Mouse (Mus musculus): ENCODE measurements around the gene Tspan3. TPM values are rescaled to one million over a fixed set of nuclear protein-coding genes. Genes with fewer than 3 reads are reported as not detected.

Tspan3 gene
- polyA plus RNA-seq, 1 experiment from 2014 or later = 399 TPM

GRCm38 (mm10) chr9:56123613-56124012 lies 41.7 kb downstream of the Tspan3 start:
- Histone ChIP-seq H3K4me3 (no peak overlapping the region), H3K4me1 (peaks cover 59% of the 10 kb centered on the region), H3K27ac (no peak overlapping the region), H3K36me3 (peaks cover 15% of the 10 kb centered on the region), H3K27me3 (ENCODE audit: insufficient read depth, poor library complexity, severe bottlenecking) (peaks cover 8% of the 10 kb centered on the region; the same call in 1 of the 2 replicates), H3K9me3 (no peaks in the 10 kb centered on the region)
- DNase-seq (ENCODE audit: low spot score) = no peak
- WGBS = 60% methylated on average over 7 of the region's 7 CpGs

GRCm38 (mm10) chr9:56122973-56123372 lies 42.3 kb downstream of the Tspan3 start:
- WGBS = 74% methylated on average over 8 of the region's 8 CpGs
- no peak overlapping the region for H3K27ac ChIP-seq
- peaks cover 55% of the 10 kb centered on the region for H3K4me1 ChIP-seq
- peaks cover 9% of the 10 kb centered on the region for H3K36me3 ChIP-seq
- H3K27me3 ChIP-seq (ENCODE audit: insufficient read depth, poor library complexity, severe bottlenecking) = peaks cover 8% of the 10 kb centered on the region; the same call in 1 of the 2 replicates
- no peaks in the 10 kb centered on the region for H3K9me3 ChIP-seq
- no peak overlapping the region for H3K4me3 ChIP-seq
- no peak for DNase-seq (ENCODE audit: low spot score)

GRCm38 (mm10) chr9:56121097-56121496 lies 44.2 kb downstream of the Tspan3 start:
- no peaks in the 10 kb centered on the region for H3K36me3 ChIP-seq
- peak; percentile 88 for DNase-seq (ENCODE audit: low spot score)
- no peak overlapping the region for H3K4me3 ChIP-seq
- 19% methylated on average over 7 of the region's 7 CpGs for WGBS
- peaks cover 47% of the 10 kb centered on the region for H3K4me1 ChIP-seq
- H3K9me3 ChIP-seq = no peaks in the 10 kb centered on the region
- peaks cover 8% of the 10 kb centered on the region; the same call in 1 of the 2 replicates for H3K27me3 ChIP-seq (ENCODE audit: insufficient read depth, poor library complexity, severe bottlenecking)
- no peak overlapping the region; the same call in 1 of the 2 replicates for H3K27ac ChIP-seq

- Histone ChIP-seq H3K9me3 (no peaks in the 10 kb centered on the region), H3K36me3 (no peaks in the 10 kb centered on the region)
- WGBS = 52% methylated on average over 2 of the region's 2 CpGs
These were observed 45.6 kb downstream of the Tspan3 start for GRCm38 (mm10) chr9:56119651-56120050.

GRCm38 (mm10) chr9:56118582-56118981 lies 46.7 kb downstream of the Tspan3 start:
- DNase-seq (ENCODE audit: low spot score) = peak; percentile 90
- H3K27ac ChIP-seq = peak overlapping the region; percentile 72
- H3K4me3 ChIP-seq = peak overlapping the region; percentile 59
- no peaks in the 10 kb centered on the region for H3K9me3 ChIP-seq
- 3% methylated on average over 14 of the region's 14 CpGs for WGBS
- H3K27me3 ChIP-seq (ENCODE audit: insufficient read depth, poor library complexity, severe bottlenecking) = peaks cover 3% of the 10 kb centered on the region; the same call in 1 of the 2 replicates
- no peaks in the 10 kb centered on the region for H3K36me3 ChIP-seq
- peaks cover 24% of the 10 kb centered on the region for H3K4me1 ChIP-seq

More at GRCm38 (mm10) chr9:56119651-56120050, 45.6 kb downstream of the Tspan3 start:
- DNase-seq (ENCODE audit: low spot score) = no peak
- Histone ChIP-seq H3K4me1 (peaks cover 34% of the 10 kb centered on the region), H3K27ac (no peak overlapping the region), H3K4me3 (no peak overlapping the region), H3K27me3 (ENCODE audit: insufficient read depth, poor library complexity, severe bottlenecking) (peaks cover 3% of the 10 kb centered on the region; the same call in 1 of the 2 replicates)

- DNase-seq (ENCODE audit: low spot score) = no peak
- no peaks in the 10 kb centered on the region for H3K9me3 ChIP-seq
- 74% methylated on average over 5 of the region's 5 CpGs for WGBS
These were observed 47.2 kb downstream of the Tspan3 start for GRCm38 (mm10) chr9:56118091-56118490.

GRCm38 (mm10) chr9:56108174-56108573 lies 57.1 kb downstream of the Tspan3 start:
- 65% methylated on average over 5 of the region's 5 CpGs for WGBS
- no peaks in the 10 kb centered on the region for H3K27me3 ChIP-seq (ENCODE audit: insufficient read depth, poor library complexity, severe bottlenecking)
- no peak for DNase-seq (ENCODE audit: low spot score)
- H3K27ac ChIP-seq = peak overlapping the region; percentile 64
- H3K4me3 ChIP-seq = no peak overlapping the region
- no peaks in the 10 kb centered on the region for H3K9me3 ChIP-seq
- peaks cover 21% of the 10 kb centered on the region for H3K4me1 ChIP-seq
- no peaks in the 10 kb centered on the region for H3K36me3 ChIP-seq

More at GRCm38 (mm10) chr9:56118091-56118490, 47.2 kb downstream of the Tspan3 start:
- Histone ChIP-seq H3K4me1 (peaks cover 19% of the 10 kb centered on the region), H3K4me3 (peak overlapping the region; percentile 59; the same call in 1 of the 2 replicates), H3K27me3 (ENCODE audit: insufficient read depth, poor library complexity, severe bottlenecking) (0 out of 2 replicates have a peak, but pooled peaks cover 3% of the 10 kb centered on the region), H3K27ac (no peak overlapping the region; the same call in 1 of the 2 replicates), H3K36me3 (no peaks in the 10 kb centered on the region)

GRCm38 (mm10) chr9:56107527-56107926 lies 57.8 kb downstream of the Tspan3 start:
- Histone ChIP-seq H3K4me1 (peaks cover 21% of the 10 kb centered on the region), H3K4me3 (no peak overlapping the region), H3K27ac (peak overlapping the region; percentile 64), H3K27me3 (ENCODE audit: insufficient read depth, poor library complexity, severe bottlenecking) (no peaks in the 10 kb centered on the region), H3K36me3 (no peaks in the 10 kb centered on the region), H3K9me3 (no peaks in the 10 kb centered on the region)
- no peak for DNase-seq (ENCODE audit: low spot score)
- 33% methylated on average over 5 of the region's 6 CpGs for WGBS

- Histone ChIP-seq H3K27ac (no peak overlapping the region), H3K9me3 (no peaks in the 10 kb centered on the region), H3K36me3 (no peaks in the 10 kb centered on the region), H3K4me1 (peaks cover 21% of the 10 kb centered on the region), H3K4me3 (no peak overlapping the region), H3K27me3 (ENCODE audit: insufficient read depth, poor library complexity, severe bottlenecking) (no peaks in the 10 kb centered on the region)
- no peak for DNase-seq (ENCODE audit: low spot score)
- WGBS = 79% methylated on average over 6 of the region's 6 CpGs
These were observed 58.8 kb downstream of the Tspan3 start for GRCm38 (mm10) chr9:56106274-56107072.

- Histone ChIP-seq H3K4me3 (no peak overlapping the region), H3K4me1 (peaks cover 21% of the 10 kb centered on the region), H3K36me3 (no peaks in the 10 kb centered on the region), H3K27ac (no peak overlapping the region), H3K27me3 (ENCODE audit: insufficient read depth, poor library complexity, severe bottlenecking) (no peaks in the 10 kb centered on the region), H3K9me3 (no peaks in the 10 kb centered on the region)
- 70% methylated on average over 7 of the region's 7 CpGs for WGBS
- no peak for DNase-seq (ENCODE audit: low spot score)
These were observed 60.4 kb downstream of the Tspan3 start for GRCm38 (mm10) chr9:56104921-56105320.

- DNase-seq (ENCODE audit: low spot score) = no peak
- peaks cover 6% of the 10 kb centered on the region; the same call in 1 of the 2 replicates for H3K4me1 ChIP-seq
- H3K27me3 ChIP-seq (ENCODE audit: insufficient read depth, poor library complexity, severe bottlenecking) = no peaks in the 10 kb centered on the region
- H3K36me3 ChIP-seq = no peaks in the 10 kb centered on the region
- no peaks in the 10 kb centered on the region for H3K9me3 ChIP-seq
- no peak overlapping the region for H3K4me3 ChIP-seq
- 63% methylated on average over 4 of the region's 4 CpGs for WGBS
- no peak overlapping the region for H3K27ac ChIP-seq
These were observed 64.3 kb downstream of the Tspan3 start for GRCm38 (mm10) chr9:56101022-56101421.

GRCm38 (mm10) chr9:56100041-56100522 lies 65.2 kb downstream of the Tspan3 start:
- Histone ChIP-seq H3K36me3 (no peaks in the 10 kb centered on the region), H3K9me3 (no peaks in the 10 kb centered on the region), H3K27ac (no peak overlapping the region), H3K27me3 (ENCODE audit: insufficient read depth, poor library complexity, severe bottlenecking) (no peaks in the 10 kb centered on the region), H3K4me1 (peaks cover 6% of the 10 kb centered on the region; the same call in 1 of the 2 replicates), H3K4me3 (no peak overlapping the region)
- 78% methylated on average over 7 of the region's 7 CpGs for WGBS
- DNase-seq (ENCODE audit: low spot score) = no peak

GRCm38 (mm10) chr9:56097584-56098298 lies 67.5 kb downstream of the Tspan3 start:
- no peaks in the 10 kb centered on the region for H3K4me1 ChIP-seq
- DNase-seq (ENCODE audit: low spot score) = no peak
- H3K27me3 ChIP-seq (ENCODE audit: insufficient read depth, poor library complexity, severe bottlenecking) = no peaks in the 10 kb centered on the region
- no peaks in the 10 kb centered on the region for H3K9me3 ChIP-seq
- no peaks in the 10 kb centered on the region for H3K36me3 ChIP-seq
- 69% methylated on average over 4 of the region's 4 CpGs for WGBS
- no peak overlapping the region for H3K27ac ChIP-seq
- no peak overlapping the region for H3K4me3 ChIP-seq
